Mouse (Mus musculus) v-Abl transformed pro-B cells (cell line): ENCODE data around the gene E030018B13Rik.

Source experiments
- in situ Hi-C, 2 experiments: fragments of 400-800 bp; cut with MboI; formaldehyde crosslinking; loops; one replicate each; pipeline ENCODE4 v1.15.1; 2025; ENCODE audit not compliant: unreplicated experiment in 2 of 2

Gene E030018B13Rik

DNA sequence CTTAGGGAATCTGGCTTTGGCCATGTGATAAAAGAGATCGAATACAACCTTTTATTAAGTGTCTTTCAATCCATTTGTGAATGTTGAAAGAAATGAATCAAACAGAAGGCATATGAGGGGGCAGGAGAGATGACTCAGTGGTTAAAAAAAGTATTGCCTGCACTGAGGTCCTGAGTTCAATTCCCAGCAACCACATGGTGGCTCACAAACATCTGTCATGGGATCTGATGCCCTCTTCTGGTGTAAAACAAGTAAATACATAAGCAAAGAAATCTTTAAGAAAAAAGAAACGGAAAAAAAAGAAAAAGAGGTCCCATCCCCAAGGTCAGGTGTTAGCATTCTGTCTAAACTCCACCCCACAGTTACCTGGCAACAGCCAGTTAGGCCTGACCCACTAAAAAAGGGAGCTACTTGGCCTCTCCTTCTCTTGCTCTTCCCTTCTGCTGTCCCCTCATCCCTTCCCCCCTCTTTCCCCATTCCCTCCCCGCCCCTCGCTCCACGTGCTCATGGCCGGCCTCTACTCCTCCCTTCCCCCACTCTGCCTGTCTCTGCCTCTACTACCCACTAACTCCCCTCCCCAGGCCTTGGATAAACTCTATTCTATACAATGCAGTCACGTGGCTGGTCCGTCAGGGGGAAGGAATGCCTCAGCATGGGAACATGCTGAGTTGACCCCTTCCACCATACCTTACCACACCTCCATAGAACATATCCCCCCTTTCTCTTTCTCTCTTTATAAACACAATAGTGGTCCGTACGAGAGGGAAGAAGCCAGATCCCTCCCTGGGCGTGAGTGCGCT lies 3.5 kb upstream of the E030018B13Rik start:
- in situ Hi-C loops: loop anchor here in 1 of 2 experiments (10.0 kb wide), 1 partner anchor 58 kb away; no protein-coding TSS in a partner anchor

DNA sequence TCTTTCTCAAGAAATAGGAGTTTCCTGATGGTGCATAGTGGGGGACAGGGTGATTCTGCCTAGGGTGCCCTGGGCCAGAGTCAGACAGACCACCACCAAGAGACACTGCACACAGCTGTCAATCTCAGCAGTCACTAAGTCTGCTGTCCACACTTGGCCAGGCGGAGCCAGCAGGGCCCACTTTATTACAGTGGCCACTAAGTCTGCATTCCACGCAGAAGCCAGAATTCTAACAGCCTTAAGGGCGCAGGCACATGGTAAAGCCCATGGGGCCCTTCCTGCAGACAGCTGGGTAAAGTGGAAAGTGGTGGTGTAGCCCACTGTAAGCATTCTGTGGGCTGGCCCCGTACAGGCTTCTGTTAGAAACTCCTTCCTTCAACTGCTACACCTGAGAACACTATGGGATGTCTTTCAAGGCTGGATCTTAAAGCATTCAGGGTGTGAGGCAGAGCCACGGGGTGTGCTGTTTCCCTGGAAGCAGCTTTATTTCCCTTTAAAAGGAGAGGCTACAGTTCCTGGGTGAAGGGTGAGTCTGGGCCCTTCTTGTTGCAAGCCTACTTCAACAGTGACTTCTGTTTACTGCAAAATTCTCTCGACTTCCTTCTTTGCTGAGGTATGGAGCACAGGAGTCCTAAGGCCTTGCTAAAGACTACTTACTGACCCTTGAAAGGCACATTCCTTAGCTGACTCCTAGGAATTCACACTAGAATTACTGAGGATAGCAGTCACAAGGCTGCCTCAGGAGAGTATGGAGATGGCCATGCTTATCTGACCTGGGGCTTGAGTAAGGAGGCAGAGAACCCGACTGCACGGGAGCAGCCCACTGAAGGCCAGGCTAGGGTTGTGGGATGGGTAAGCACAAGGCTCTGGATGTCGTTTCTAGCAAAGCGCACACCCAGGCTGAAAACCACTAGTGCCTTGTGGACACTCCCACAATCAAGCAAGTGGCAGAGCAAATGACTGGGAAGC lies 2.6 kb upstream of the E030018B13Rik start:
- in situ Hi-C loops: loop anchor here in 1 of 2 experiments (10.0 kb wide), 1 partner anchor 59 kb away; no protein-coding TSS in a partner anchor

DNA sequence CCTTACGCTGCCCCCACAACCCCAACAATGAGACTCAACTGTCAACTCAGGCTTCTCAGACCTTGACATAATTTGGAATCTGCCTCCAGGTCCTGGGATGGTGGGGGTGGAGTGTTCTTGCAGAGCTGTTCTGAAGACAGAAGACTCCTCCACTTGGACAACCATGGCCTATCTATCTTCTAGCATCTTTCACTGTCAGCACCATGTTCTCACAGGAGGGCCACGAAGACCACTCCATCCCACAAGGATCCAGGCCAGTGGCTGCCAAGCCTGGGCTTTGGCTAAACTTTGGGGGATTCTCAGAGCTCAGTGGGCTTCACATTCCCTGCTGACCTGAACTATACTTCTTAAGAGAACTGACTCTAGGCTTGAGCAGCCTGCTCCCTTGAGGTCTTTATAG lies 1.8 kb upstream of the E030018B13Rik start:
- in situ Hi-C loops: loop anchor here in 1 of 2 experiments (10.0 kb wide), 1 partner anchor 60 kb away; no protein-coding TSS in a partner anchor

DNA sequence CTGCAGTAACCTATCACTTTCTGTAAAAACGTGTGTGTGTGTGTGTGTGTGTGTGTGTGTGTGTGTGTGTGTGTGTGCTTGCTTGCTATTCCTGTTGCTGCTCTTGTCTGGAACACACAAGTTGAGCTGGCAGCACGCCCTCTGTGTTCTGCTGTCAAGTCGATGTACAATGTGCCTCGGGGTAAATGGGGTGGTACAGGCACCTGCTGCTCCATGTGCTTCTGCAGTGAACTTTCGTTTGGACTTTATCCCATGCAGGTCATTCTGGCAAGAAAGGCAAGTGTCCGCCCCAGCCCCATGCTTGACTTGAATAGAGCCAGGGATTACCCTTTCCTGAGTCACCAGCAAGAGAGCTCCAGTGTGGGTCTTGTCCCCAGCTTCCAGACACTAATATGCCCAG lies 1.0 kb downstream of the E030018B13Rik start:
- in situ Hi-C loops: loop anchor here in 1 of 2 experiments (10.0 kb wide), 1 partner anchor 63 kb away; no protein-coding TSS in a partner anchor

DNA sequence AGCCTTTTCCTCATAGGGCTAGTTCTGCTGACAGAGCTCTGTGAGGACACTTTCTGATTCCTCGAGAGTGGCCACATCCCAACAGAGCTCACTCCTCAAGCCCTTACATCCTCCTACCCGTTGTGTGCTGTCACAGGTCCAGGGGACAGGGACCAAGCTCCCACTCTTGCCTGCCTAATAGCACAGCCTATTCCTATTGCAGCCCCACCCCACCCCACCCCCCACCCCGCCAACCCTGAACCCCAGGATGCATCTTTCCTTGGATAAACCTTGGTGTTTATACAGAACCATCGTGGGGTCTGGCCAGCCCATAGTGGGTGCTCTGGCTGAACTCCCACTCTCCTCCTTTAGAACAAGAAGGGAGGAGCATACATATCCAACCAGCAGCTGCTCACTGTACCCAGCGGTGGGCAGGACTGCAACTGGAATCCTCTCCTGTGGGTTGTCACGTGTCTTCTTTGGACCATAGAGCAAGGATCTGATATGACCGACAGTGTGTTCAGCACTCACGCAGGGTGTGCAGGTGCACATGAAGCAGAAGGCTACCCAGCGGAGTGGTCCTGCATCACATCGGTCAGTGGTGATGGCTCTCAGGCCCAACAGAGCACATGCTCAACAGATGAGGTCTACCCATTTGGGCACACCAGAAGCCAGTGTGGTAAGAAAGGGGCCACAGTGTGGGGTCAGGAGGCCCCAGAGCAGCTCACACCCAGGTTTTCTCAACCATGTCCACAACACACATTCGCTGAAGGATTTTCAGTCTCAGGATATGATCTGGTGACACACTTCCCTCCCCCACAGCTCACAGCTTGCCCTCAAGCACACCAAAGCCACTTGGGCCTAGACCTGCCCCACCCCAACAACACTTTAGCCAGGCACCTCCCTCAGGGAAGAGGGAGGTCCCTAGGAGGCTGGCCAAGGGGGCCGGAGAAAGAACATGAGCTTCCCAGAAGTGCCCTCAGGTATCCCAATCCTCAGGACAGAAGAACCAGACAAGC lies 2.4 kb downstream of the E030018B13Rik start:
- in situ Hi-C loops: loop anchor here in 1 of 2 experiments (10.0 kb wide), 1 partner anchor 64 kb away; no protein-coding TSS in a partner anchor

DNA sequence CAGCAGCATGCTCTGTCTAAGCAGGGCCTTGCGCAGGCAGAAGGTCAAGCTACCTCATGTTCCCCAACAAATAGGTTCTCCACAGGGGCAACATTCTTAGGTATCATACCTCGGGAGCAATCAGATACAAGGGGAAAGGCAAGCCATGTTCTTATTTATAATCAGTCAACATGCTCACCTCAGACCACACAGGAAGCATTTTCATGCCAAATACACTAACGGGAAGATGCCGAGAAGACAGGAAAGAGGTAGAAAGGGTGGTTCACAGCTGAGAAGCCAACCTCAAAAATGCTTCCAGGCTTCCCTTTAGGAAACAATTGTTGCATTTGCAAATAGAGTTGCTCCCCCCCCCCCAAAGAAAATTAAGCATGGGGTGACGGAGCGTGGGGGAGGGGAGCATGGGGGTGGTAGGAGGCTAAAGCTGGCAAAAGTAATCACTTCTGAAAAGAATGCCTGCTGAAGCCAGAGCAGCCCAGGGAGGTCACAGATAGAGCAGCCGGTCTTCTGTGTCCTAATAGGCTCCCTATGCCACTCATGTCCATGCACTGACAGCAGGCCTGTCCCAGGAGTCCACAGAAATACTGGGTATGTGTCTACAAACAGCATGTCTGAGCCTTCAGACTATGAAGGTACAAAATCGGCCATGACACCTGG lies 5.4 kb downstream of the E030018B13Rik start:
- in situ Hi-C loops: no loop called here

DNA sequence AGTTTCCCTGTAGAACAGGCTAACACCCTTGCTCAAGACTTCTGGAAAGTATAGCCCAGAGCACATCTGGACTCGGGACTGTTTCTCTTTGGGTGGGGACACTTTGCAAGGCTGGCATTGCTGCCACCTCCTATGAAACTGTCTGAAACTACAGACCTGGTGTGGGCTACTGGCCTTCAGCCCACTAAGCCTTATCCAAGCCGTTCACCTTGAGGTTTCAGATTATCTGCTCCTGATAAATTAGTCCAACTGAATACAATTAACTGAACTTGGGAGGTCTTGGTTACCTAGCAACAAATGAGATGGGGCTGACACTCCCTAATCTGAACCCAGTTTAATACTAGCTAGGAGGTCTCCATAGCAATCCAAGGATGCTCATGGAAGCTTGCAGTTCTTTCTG lies 5.9 kb downstream of the E030018B13Rik start:
- in situ Hi-C loops: no loop called here

DNA sequence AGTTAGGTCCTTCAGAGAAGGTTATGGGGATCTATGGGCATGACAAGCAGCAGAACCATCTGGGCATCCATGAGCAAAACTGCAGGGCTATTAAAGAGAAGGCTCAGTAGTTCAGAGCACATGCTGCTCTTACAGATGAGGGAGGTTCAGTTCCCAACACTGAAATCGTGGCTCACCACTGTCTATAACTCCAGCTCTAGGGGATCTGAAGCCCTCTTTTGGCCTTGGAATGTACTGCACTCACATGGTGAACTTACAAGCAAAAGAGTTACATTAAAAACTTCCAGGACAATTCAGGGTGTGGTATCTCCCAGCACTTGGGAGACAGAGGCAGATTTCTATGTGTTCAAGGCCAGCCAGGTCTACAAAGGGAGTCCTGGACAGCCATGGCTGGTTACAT lies 6.3 kb downstream of the E030018B13Rik start:
- in situ Hi-C loops: no loop called here

DNA sequence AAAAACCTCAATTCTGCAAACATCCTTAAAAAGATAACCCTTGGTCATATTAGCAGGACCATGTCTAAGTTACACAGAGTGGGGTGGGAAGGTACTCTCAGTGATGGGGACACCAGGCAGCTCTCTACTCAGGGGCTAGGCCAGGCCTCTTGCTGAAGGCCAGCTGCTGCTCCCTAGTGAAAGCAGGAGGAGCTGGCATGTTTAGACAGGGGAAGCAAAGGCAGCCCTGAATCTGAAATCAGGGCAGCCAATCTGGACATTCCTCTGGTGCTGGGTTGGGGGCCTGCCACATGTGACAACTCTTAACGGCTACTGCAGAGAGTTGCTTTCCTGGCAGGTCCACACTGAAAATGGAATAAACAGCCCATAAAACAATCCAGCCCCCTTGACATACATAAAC lies 7.5 kb downstream of the E030018B13Rik start:
- in situ Hi-C loops: no loop called here

DNA sequence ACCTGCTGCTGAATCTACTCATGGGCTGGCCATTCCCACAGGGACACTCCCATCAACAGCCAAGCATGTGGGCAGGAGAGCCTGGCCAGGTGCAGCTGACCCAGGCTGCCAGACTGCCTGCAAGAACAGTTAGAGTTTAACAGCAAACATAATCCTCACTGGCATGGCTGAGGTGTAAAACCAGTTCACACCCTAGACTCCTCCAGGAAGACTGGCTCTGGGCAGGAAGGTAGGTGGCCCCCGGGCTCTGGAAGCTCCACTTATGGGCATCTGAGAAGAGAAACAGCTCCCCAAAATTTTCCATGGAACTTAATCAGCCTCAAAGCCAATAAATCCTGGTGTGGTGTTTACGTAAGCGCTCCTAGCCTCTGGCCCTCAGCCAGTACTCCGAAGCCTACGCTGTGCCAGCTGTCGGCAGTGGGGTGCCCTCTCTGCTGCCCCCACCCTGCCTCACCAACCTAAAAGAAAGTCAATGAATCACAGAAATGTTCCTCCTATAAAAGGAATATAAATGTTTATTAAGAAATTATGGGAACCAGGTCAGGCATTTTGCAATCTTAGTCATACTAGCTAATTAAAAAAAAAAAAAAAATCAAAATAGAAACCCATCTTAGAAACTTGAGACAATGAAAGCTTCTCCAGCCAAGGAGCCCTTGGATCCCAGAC lies 8.2 kb downstream of the E030018B13Rik start:
- in situ Hi-C loops: no loop called here

DNA sequence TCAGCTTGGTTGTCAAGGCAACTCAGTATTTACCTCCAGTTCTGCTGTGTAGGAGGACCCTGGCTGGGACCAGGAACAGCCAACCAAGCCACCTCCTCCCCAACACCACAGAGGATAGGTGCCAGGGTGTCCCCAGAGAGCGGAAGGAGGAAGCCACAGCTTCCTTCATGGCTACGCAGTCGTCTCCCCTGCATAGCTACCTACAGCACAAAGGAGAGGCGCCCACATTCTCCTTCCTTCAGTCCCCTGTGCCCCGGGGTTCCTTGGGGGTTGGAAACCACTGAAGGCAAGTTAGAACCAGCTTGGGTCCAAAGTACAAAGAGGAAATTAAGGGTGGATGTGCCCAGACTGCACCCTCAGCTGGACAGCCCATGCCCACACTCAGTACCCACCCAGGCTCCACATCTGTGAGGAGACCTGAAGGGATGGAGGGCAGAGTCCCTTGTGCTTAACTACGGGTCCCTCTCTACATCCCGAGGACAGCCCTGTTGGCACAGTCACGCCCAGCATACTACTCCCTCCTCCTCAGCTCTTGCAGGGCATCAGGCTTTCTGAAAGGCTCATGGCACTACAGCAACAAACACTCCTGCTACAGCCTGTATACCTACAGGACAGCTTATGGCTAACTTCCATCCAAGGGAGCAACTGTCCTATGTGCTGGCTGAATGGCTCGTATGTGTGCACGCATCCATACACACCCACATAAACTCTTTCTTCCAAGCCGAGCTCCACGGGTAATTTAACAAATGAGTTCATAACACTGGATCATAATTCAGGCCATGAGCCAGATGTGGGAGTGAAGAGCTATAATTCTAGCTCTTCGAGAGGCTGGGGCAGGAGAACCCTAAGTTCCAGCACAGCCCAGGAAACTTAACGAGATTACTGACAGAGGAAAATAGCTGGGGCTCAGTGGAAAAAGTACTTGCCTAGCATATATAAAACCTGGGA lies 9.0 kb downstream of the E030018B13Rik start:
- in situ Hi-C loops: no loop called here

DNA sequence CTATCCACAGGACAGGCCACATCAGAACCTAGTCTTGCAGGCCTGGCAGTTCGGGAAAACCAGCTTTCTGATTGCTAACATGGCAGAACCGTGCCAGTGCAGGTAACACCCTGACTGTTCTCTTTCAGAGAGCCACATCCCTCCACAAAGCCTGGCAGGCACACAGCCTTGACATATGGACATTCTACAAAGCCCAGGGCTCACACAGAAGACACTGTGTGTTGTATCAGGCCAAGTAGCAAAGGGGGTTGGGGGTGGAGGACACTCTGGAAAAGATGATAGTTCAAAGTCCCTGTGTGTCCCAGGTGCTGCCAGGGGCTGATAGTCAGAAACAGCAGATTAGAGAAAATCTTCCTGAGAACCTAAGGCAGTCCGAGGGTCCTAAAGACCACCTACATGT lies 9.8 kb downstream of the E030018B13Rik start:
- in situ Hi-C loops: no loop called here

DNA sequence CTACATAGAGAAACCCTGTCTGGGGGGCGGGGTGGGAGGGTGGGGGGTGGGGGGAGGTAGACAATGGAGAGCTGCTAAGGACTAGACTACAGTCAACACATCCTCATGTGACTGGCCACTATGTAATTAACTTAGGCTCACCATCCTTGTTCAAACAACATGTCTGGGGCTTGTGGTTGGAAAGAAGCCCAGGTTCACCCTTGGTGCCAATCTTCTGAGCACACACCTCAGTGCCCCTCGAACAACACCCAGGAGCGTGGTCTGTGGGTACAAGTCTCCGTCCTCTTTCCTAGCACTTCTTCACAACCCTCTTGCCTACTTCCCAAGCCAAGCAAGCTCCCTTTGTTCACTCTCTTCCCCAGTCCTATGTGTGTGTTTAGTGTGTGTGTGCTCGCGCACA lies 10.5 kb downstream of the E030018B13Rik start:
- in situ Hi-C loops: no loop called here

DNA sequence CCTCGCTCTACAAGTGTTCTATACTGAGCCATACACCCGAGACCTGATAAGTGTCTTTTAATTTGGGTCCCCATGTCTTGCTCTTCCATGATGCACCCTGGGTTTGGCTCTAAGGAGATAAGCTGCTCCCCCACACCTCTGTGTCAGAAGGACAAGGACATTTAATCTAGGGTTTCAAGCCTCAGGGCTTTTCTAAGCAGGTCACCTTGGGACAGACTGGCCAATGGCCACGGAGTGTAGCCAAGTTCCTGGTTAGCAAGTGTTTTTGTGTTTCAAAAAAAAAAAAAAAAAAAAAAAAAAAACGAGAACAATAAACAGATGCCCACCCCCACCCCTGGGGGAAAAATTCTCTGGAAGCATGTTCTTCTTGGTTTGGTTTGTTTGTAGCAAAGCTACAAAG lies 12.4 kb downstream of the E030018B13Rik start:
- in situ Hi-C loops: no loop called here

DNA sequence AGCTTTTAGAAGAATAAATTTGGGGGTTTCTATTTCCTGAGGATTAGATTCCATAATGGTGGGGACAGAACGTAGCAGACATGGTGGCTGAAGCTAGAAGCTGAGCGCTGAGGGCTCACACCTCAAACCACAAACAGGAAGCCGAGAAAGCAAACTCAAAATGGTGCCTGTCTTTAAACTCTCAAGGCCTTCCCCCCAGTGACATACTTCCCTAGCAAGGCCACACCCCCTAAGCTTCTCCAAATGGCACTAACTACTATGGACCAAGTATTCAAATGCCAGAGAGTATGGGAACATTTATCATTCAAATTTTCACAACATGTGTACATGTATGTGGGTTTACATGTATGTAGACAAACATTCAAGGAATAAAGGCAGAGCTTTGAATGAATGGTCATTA lies 13.5 kb downstream of the E030018B13Rik start:
- in situ Hi-C loops: no loop called here

DNA sequence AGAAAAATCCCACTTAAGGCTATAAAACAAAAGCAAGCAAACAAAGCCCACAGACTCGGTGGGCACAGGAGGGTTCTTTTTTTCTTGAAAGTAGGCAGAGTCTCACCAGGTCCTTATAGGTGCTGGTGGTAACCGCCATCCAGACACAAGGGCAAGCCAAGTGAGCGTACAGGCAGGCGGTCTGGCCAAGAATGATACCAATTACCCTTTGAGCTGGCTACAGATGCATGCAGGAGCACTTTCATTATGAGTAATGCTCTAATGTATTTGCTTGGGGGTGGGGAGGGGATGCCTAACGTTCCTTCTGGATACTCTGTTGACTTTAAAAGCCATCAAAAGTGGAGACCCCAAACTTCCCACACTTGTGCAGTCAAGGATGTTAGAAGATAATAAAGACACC lies 14.1 kb downstream of the E030018B13Rik start:
- in situ Hi-C loops: no loop called here

DNA sequence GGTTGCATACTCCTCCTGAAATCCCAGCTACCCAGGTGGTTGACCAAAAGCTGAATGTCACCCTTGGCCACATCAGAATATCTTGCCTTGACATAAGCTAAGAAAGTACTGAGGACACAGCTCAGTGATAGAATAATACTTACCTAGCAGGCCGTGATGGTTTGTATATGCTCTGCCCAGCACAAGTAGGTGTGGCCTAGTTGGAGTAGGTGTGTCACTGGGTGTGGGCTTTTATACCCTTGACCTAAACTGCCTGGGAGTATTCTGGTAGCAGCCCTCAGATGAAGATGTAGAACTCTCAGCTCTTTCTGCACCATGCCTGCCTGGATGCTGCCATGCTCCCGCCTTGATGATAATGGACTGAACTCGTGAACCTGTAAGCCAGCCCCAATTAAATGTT lies 15.8 kb downstream of the E030018B13Rik start:
- in situ Hi-C loops: no loop called here

DNA sequence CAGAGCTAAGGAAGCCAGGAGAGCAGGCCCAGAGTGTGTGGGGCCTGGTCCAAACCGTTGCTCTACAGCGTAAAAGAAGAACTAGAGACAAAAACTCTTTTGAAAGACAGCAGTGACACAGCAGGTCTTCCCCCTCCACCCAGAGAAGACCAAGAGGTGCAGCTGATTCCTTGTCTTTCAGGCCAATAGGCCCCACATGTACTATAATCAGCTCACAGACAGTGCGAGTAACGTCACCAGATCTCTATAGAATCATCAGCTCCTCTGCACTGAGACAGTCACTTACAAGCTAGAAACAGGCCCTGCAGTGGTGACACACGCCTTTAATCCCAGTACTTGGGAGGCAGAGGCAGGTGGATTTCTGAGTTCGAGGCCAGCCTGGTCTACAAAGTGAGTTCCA lies 17.2 kb downstream of the E030018B13Rik start:
- in situ Hi-C loops: no loop called here
